Mouse (Mus musculus) heart, postnatal 36 days (tissue): ENCODE measurements at regions not wholly inside any gene's neighbourhood (a gene's known extent, or its start where the extent isn't known, plus 50 kb on each side); places are given as distances from the start of the nearest gene placed in this dataset.
"Not testable (repeated sequence)": the region's sequence is repeated elsewhere in the genome, so short reads cannot be mapped to it uniquely, and the experiment has no call there.

Experiments used
- DNase-seq, 2 experiments: peaks; one replicate each; pipeline ENCODE4 v3.0.0; 2021 to 2022
- intact Hi-C: fragments of 180-260 bp; cut with DNase I; formaldehyde crosslinking; loops from one replicate; pipeline ENCODE4 v1.15.1; 2025

DNA sequence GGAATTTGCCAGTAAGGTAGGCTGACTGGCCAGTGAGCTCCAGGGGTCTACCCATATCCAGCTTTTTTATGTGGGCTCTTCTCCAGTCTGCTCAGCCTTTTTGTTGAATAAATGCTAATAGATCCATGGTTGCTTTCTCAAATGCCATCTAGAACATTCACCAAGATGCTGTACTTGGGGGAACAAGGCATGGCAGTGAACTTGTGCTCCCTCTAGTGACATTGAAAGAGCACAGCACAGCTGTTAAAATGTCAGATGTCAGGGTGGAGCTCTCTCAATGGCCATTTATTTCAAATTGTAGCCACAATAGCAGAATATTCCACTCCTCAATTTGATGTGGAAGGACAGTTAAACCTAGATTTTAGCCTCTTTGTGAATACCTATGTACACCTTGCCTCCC lies 86.3 kb downstream of the Kcnk1 start:
- no peak for DNase-seq
- intact Hi-C loops, result loop anchor here (1.0 kb wide), 1 partner anchor 126 kb away; no protein-coding TSS in a partner anchor

DNA sequence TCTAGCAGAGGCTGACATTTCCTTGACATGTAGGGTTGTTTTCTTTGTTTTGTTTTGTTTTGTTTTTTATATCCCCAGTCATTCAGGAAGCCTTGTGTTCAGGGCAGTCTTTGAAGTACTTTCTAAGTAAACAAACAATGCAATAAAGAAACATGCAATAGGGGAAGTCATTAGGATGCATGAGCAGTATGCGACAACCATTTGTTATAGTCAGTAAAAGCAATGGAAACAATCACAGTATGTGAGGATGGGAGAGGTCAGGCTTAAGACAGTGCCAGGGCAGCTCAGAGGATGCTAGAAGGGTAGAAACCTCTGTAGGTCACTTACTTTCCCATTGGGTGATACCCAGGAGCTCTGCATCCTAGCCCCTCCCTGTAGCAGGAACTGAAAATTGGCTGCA lies 87.9 kb downstream of the Kcnk1 start:
- no peak for DNase-seq
- intact Hi-C loops, result no loop called here

DNA sequence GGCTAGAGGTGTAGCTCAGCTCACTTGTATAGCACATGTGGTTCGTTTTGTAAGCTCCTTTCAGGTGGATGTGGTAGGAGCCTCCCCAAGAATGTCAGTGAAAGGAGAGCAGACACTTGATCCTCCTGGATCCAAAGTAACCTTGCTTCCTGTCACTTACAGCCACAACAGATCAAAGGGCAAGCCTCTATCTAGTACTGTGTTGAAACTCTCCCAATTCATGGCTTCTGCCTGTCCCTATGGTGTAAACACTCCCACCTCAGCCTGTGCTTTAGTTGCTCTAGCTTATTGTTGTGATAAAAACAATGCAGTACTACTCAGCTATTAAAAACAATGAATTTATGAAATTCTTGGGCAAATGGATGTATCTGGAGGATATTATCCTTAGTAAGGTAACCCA lies 95.8 kb downstream of the Kcnk1 start:
- intact Hi-C loops, result no loop called here
- no peak for DNase-seq

DNA sequence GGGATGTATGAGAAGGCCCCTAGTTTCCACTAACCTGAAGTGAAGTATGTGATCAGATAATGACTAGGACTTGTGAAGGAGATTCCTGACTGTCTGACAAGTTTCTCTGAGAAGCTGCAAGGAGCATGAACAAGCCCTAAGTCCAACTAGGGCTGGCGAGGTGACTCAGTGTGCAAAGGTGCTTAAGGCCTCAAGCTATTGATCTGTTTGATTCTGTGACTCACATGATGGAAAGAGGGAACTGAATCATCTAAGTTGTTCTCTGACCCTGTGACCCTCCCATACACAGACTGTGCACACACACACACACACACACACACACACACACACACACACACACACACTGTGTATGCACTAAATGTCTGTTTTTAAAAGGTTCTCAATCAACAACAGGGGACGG lies 99.0 kb downstream of the Kcnk1 start:
- DNase-seq, result no peak
- intact Hi-C loops, result no loop called here

DNA sequence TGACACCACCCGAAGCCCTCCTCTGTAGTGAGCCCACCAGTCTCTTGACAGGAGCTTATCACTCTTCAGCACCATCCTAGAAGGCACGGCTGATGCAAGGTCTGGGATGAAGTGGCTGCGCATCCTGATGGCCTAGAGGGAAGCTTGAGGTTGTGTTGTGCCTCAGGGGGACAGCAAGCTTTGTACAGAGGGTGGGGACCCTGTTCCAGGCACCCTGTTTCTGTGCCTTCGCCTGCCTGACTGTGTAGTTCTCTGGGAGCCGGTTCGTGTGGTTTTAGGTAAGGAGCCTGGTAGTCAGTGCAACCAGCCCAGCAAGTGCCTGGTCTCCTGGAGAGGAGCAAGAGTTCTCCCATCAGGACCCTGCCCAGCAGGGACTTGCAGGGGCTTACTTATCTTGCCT lies 101.1 kb downstream of the Kcnk1 start:
- DNase-seq, result no peak
- intact Hi-C loops, result no loop called here

DNA sequence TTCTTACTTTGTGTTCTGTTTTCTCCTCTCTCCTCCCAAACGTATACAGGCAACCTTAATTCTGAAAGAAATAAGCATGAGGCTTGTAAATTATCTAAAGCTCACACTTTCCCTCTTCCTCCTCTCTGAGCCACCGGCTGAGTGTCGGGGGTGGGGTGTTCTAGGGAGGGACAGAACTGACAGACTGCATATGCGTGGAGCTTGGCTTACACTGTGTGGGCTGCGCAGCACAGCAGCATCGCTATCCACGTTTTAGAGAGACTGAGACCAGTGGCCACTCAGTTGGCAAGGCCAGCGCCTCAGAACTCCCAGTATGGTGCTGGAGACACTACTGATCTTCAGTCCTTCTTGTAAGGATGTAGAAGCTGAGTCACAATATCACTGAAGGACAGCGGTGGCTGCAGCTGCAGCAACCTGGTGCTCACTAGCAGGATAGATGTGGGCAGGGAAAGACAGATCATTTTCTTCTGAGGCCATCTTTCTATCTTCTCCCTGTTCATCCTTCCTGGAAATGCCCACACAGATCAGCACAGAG lies 101.7 kb downstream of the Kcnk1 start:
- DNase-seq, result no peak
- intact Hi-C loops, result no loop called here

DNA sequence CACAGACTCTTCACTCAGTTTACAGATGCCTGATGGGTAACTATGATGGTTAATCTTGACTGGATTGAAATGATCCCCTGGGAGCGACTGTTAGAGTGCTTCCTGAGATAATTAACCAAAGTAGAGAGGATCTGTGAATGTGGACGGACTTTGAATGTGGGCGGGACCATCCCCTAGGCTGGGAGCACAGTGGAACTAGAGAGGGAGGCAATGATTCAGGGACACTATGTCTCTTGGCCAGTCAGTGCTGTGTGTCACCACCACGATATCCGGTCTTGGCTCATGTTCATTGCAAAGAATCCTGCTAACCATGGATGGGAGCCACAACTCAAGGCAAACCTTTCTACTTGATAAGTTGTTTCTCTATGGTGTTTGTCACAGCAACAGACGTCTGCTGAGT lies 103.9 kb downstream of the Kcnk1 start:
- intact Hi-C loops, result no loop called here
- no peak for DNase-seq

DNA sequence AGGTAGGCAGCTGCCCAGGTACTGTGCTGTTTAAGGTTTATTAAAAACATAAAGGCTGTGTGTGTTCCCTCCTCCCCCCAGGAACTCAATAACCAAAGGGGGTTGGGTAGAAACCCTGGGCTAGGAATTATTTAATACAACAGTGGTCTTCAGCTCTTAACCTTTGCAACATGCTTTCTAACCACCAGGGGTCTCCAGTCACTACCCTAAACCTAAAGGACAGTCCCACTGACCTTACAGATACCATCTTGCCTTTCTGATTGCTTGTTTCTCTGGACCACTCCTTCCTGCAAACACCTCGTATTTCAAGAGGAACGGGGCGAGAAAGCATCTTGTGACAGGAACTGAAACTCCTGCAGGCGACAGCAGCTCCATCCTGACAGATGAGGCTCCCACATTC lies 104.9 kb downstream of the Kcnk1 start:
- DNase-seq, result no peak
- intact Hi-C loops, result no loop called here

DNA sequence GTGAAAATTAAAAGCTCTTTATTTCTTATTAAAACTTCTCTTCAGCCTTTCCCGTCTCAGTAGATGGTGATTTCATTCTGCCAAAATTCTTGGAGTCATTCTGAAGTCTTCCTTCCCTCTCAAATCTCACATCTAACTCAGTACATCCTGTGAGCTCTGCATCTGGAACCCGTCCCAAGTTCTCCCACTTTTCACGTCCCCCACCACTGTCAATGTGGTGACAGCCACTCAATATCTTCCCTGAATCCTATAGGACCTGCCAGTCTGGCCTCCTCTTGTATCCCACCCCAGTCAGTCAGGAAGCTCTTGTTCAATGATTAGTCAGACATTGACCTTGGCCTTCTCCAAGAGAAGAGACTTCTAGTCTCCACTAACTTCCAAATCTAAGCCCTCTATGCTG lies 110.1 kb downstream of the Kcnk1 start:
- intact Hi-C loops, result no loop called here
- DNase-seq, result no peak

DNA sequence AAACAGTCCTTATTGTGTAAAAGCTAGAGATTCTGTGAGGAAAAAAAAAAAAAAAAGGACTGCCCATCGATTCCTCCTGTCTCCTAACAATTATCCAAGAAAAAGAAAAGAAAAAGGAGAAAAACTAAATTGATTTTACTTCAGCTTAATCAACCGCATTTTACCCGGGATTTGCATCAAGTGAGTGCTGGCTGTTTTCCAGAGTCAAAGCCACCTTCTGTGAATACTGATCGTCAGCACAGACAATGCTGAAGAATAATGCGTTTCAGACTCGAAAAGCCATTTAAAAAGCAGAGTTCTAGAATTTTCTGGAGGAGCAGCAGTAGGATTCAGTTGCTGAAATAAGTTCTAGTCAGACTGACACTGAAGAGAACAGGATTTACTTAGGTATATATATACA lies 131.1 kb downstream of the Kcnk1 start:
- intact Hi-C loops, result no loop called here
- no peak for DNase-seq

DNA sequence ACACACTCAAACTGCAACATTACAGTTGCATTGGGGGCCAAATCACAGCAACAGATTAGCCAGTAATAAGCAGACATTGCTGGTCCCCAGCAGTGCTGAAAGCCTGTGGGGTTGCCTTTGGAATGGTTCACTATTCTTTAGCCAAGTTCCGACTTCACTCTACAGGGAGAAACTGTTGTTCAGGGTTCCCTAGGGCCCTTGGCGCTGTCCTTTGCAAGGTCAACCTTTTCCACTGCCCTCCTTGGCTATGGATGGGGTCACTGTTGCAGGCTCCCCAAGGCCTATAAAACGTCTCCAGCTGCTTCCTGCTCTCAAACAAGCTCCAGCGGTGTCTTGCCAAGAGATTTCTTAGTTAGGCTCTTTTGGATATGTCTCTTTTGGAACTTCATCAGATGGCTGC lies 137.1 kb downstream of the Kcnk1 start:
- intact Hi-C loops, result no loop called here

DNA sequence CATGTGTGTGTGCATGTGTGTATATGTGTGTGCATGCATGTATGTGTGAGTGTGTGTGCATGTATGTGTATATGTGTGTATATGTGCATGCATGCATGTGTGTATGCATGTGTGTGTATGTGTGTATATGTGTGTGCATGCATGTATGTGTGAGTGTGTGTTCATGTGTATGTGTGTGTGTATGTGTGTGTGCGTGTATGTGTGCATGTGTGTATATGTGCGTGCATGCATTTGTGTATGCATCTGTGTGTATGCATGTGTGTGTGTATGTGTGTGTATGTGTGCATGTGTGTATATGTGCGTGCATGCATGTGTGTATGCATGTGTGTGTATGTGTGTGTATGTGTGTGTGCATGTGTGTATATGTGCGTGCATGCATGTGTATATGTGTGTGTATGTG lies 137.9 kb downstream of the Kcnk1 start:
- DNase-seq, intact Hi-C loops: not testable (repeated sequence)

More for the DNA sequence above, 137.1 kb downstream of the Kcnk1 start:
- peak; percentile 4 to 9 for DNase-seq

DNA sequence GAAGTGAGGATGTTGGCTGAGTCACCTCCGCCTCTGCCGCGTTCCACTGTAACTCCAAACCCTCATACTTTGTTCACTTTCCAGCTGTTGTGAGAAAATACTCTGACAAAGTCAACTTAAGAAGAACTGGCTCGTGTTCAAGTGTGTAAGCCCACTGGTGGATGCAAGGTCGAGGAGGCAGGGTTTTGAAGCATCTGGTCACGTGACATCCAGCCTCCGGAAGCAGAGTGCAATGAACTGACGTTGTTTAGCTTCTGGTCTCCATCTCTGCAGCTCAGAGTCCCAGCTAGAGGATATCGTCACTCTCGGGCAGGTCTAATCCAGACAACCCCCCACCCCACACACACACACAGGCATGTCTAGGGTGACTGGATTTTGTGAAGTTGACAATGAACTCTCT lies 140.1 kb downstream of the Kcnk1 start:
- no peak for DNase-seq
- intact Hi-C loops, result no loop called here

DNA sequence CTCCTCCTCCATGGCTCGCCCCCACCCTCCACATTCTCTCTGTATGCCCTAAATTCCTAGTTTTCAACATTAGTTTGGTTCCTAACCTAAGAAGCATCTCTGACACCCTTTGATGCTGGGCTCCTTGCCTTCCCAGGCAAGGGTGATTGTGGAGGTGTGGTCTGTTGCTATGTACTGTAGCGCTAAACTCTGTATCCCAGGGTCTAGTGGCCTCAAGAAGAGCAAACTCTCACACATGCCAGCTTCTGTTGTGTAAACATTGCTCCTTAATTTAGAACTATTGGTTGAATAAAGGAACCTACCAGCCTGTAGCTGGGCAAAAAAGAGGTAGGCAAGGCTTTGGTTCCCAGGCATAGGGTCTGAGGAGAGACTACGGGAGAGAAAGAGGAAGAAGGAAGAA lies 140.6 kb downstream of the Kcnk1 start:
- DNase-seq, result no peak
- intact Hi-C loops, result no loop called here

DNA sequence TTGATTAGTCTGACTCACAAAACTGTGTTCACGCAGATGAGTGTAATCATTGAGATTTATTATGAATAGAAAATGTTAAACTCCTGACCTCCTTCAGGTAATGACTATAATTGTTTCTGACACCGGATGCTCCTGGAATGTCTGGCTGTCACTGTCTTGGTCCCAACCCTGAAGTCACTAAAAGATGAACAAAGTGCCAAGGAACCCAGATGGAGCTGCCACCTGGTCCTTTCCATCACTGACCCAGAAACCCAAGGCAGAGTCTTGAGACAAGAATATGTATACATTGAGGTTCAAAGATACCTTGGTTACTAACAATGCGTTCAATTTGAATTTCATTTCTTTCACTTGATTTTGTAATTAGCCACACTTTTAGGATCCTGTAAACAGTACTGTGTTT lies 142.0 kb downstream of the Kcnk1 start:
- intact Hi-C loops, result no loop called here
- no peak for DNase-seq

DNA sequence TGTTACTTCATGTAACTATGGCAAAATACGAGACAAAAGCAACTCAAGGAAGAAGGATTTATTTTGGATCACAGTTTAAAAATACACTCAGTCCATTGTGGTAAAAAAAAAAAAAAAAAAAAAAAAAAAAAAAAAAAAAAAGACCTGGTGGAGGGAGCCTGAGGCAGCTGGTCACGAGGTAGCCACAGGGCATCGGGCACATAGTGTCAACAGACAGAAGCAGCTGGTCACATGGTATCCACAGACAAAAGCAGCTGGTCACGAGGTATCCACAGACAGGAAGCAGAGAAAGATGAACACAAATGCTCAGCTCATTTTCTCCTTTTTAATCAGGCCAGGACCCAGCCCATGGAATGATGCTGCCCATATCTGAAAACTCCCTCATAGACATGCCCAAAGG lies 142.5 kb downstream of the Kcnk1 start:
- no peak for DNase-seq
- intact Hi-C loops, result no loop called here

DNA sequence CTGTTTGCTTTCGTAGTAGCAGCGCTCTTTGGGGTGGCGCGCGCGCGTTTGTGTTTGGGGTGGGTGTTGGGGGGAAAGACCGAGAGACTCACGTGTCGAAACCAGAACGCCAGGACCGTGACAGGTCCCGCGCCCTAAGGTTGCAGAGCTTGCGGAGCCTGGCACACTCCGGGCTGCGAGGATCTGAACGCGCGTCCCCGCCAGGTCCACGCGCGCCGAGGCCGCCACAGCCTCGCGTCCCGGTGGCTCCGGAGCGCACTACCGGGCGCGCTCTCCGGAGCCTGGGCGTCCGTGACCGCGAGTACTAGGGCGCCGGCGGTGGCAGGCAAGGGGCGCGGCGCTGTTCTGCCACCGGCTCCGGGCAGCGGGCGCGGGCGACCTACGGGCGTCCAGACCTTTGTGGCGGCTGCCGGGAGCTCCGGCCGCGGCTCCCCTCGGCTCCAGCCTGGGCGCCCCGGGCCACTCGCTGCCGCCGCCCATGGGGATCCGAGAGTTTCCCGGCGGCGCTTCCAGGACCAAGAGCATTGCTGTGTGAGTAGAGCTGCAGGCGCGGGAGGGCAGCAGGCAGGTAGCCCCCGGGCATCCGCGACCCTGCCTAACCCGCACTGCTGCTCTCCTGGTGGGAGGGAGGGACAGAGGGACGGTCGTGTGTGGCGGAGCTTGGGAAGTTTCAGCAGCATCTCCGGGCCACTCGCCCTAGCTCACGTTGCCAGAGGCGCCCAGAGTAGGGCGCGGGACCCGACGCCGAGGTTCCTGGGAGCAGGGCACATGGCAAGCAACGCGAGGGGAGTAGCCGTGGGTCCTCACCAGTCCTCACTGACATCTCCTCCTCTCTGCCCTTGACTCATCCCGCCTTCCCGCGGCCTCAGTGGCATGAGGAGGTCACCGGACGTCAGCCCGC lies 143.9 kb downstream of the Kcnk1 start:
- intact Hi-C loops, result no loop called here
- DNase-seq, result peak; percentile 6 to 9

DNA sequence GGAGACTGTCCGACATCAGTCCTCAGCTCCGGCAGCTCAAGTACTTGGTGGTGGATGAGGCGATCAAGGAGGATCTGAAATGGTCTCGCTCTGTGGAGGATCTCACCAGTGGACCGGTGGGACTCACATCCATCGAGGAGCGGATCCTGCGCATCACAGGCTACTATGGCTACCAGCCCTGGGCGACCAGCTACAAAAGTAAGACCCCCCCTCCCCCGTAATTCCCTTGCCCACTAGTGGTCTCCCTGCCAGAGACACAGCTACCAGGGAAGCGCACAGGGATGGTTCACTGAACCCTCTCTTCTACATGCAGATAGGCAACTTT lies 144.5 kb downstream of the Kcnk1 start:
- intact Hi-C loops, result no loop called here
- no peak for DNase-seq

DNA sequence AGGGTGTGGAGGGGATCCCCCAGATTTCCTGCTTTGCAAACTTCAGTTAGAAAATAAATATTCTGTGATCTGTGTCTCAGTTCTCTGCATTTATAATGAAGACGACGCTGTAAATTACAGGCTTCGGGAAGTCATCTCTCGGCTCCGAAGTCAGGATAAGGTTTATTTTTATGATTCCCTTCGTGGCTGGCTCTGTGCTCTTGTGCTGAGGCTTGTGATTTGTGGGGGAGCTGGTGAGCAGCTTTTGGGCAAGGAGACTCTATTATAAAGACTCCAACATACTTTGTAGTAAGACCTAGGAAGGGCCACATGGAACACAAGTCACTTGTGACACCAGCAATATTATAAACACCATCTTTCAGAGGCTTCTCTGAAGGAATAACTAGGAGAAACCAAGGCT lies 146.0 kb downstream of the Kcnk1 start:
- no peak for DNase-seq
- intact Hi-C loops, result no loop called here

DNA sequence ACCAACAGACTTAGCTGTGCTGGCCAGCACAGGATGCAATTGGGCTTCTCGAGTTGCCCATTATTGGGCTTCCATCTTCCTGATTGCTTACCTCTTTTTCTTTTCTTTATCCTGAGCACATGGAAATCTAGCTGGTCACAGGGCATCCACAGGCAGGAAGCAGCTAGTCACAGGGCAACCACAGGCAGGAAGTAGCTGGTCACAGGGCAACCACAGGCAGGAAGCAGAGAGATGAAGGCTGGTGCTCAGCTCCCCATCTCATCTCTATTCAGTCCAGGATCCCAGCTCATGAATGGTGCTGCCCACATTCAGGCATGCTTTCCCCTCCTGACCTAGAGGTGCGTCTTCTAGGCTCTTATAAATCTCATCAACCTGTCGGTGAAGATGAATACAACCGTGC lies 146.8 kb upstream of the Slc35f3 start:
- intact Hi-C loops, result no loop called here
- DNase-seq, result no peak

DNA sequence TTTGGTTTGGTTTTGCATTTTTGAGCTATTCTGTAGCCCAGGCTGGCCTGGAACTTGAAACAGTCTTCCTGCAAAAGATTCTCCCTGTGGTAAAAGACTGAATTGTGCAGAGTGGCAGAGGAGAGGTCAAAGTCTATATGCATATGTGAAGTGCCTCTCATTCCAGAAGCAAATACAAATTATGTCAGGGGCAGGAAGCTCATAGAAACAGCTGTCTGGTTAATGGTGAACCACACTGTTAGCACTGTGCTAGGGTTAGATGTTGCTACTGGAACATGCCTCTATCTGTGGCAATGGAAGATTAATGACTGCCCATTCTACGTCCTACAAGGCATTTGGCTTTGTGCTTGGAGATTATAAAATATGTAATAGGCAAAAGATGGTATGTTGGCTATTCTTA lies 144.4 kb upstream of the Slc35f3 start:
- intact Hi-C loops, result no loop called here

DNA sequence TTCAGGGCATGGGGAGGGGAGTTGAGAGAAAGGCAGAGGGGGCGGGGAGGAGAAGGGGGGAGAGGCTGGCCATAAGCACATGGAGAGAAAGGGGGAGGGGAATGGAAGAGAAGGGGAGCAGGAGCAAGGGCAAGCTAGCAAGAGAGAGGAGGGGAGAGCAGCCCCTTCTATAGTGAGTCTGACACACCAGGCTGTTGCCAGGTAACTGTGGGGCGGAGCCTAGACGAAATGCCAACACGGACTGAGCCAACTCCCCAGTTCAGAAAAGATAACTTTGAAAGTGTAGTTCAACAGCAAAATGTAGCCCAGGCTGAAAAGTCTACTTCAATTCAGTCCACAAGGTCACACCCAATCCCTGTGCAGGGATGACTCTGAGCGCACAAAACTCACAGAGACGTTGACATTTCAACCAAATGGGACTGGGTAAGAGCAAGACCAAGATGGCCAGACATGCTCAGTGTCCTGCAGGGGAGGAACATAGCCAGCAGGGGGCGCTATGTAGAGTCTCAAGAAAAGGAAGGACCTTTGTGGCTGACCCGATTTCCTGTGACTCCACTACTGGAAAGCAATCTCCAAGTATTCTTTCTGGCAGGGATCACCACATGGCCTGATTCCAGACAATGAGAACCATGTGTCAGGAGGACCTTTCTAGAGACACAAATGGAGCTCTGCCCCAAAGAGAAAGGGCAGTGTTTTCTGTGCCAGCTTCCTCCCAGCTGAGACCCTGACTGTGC lies 140.7 kb upstream of the Slc35f3 start:
- peak; percentile 9 to 15 for DNase-seq
- intact Hi-C loops, result no loop called here

More for the DNA sequence above, 144.4 kb upstream of the Slc35f3 start:
- DNase-seq, result no peak
